Mouse (Mus musculus) intestine, embryonic 16.5 days (tissue): Measurements from ENCODE around the gene Vmn2r80. TPM values are rescaled to one million over a fixed set of nuclear protein-coding genes. Genes with fewer than 3 reads are reported as not detected.

Source experiments
- ATAC-seq: fragments of 200-750 bp; cut with Nextera tagmentation; 2 replicates; pipeline ENCODE4 v1.8.0; 2017; ENCODE audit warnings: moderate TSS enrichment, moderate library complexity
- H3K27ac ChIP-seq: fragments of 300-500 bp; sonication (generic); 2 replicates; pipeline ENCODE4 v1.5.1; 2014; ENCODE audit warnings: mild to moderate bottlenecking, low read length
- H3K27me3 ChIP-seq: fragments of 300-500 bp; sonication (generic); replicated peaks from 2 replicates; pipeline ENCODE4 v1.6.1; 2014; ENCODE audit warnings: low read length, control low read depth, mixed read lengths; ENCODE audit not compliant: control insufficient read depth, insufficient read depth
- H3K36me3 ChIP-seq: fragments of 300-500 bp; sonication (generic); 2 replicates; pipeline ENCODE4 v1.6.1; 2014; ENCODE audit warnings: low read length, control low read depth; ENCODE audit not compliant: control insufficient read depth, insufficient read depth
- H3K4me1 ChIP-seq: fragments of 300-500 bp; sonication (generic); 2 replicates; pipeline ENCODE4 v1.6.1; 2014; ENCODE audit warnings: low read length, control low read depth, mixed read lengths; ENCODE audit not compliant: control insufficient read depth, insufficient read depth
- H3K4me2 ChIP-seq: fragments of 300-500 bp; sonication (generic); 2 replicates; pipeline ENCODE4 v1.6.1; 2014; ENCODE audit warnings: low read depth, low read length, control low read depth
- H3K4me3 ChIP-seq: fragments of 300-500 bp; sonication (generic); 2 replicates; pipeline ENCODE4 v1.5.1; 2014; ENCODE audit warnings: mild to moderate bottlenecking, low read length
- H3K9ac ChIP-seq: fragments of 300-500 bp; sonication (generic); 2 replicates; pipeline ENCODE4 v1.6.1; 2014; ENCODE audit warnings: low read depth, low read length
- H3K9me3 ChIP-seq: fragments of 300-500 bp; sonication (generic); 2 replicates; pipeline ENCODE4 v1.6.1; 2016; ENCODE audit warnings: low read length, control low read depth; ENCODE audit not compliant: control insufficient read depth
- WGBS: fragments of 180-500 bp; shearing (Covaris S2); extraction: QIAGEN DNeasy Blood & Tissue Kit; methylation state at CpG from one replicate; pipeline ENCODE4 v1.1.7; 2014; 5-methylcytosine and 5-hydroxymethylcytosine counted together
- polyA plus RNA-seq: library from polyadenylated mRNA; unstranded; fragments of >200 nt; fragmentation: Nextera tagmentation; extraction: Ambion mirVana; gene quantifications from 2 replicates; pipeline ENCODE4 v1.2.1, GENCODE M21; 2015

Vmn2r80 gene
- polyA plus RNA-seq, 1 experiment from 2014 or later = not detected

DNA sequence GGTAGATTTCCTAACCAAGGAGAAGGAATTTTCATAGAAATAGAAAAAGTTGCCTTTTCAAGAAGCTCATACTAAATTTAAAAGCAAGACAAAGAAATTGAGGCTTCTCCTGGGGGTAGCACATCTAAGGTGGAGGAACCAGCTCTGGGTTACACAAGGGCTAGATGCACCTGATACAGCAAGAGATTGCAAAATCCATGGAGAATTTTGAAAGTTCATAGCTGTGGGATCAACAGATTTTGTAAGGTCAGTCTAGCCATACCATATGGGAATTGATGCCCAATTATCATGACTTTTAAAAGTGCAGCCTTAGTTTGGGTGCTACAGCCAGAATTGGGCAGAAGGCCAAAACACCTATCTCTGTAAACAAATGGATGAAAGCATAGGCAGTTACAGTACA lies 71.9 kb downstream of the Vmn2r80 start:
- H3K27ac ChIP-seq = no peak overlapping the region
- H3K36me3 ChIP-seq = no peaks in the 10 kb centered on the region
- no peak overlapping the region for H3K4me2 ChIP-seq
- no peak overlapping the region for H3K9ac ChIP-seq
- H3K4me3 ChIP-seq = no peak overlapping the region
- no peak for ATAC-seq
- H3K4me1 ChIP-seq = no peaks in the 10 kb centered on the region
- H3K9me3 ChIP-seq = no peaks in the 10 kb centered on the region
- no peaks in the 10 kb centered on the region for H3K27me3 ChIP-seq

DNA sequence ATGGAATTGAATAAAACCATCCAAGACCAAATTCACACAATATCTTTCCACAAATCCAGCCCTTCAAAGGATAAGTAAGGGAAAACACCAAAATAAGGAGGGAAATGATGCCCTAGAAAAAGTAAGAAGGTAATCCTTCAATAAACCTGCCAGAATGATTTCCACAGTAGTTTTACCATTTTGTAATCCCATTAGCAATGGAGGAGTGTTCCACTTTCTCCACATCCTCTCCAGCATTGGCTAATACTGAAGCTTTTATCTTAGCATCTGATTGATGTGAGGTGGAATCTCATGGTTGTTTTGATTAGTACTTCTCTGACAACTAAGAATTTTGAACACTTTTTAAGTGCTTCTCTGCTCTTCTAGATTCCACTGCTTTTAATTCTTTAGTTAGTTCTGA lies 73.0 kb downstream of the Vmn2r80 start:
- no peak overlapping the region for H3K4me3 ChIP-seq
- no peak overlapping the region for H3K4me2 ChIP-seq
- no peak overlapping the region for H3K9ac ChIP-seq
- no peak for ATAC-seq
- H3K27me3 ChIP-seq = no peaks in the 10 kb centered on the region
- H3K27ac ChIP-seq = no peak overlapping the region
- no peaks in the 10 kb centered on the region for H3K36me3 ChIP-seq
- H3K9me3 ChIP-seq = no peaks in the 10 kb centered on the region
- no peaks in the 10 kb centered on the region for H3K4me1 ChIP-seq

DNA sequence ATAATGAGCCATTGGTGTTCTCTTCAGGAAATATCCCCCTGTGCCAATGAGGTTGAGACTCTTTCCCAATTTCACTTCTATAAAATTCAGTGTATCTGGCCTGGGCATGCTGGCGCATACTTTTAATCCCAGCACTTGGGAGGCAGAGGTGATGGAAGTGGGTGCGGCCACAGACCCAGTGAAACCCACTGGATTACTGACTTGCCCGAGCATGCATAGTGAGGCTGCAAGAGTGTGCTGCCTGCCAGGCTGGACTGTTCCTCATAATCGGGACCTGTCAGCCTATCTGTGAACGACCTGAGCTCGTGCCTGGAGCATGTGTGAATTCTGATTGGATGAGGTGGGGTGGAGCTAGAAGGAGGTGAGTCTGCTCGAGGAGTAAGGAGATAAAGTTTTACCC lies 73.6 kb downstream of the Vmn2r80 start:
- H3K27me3 ChIP-seq = no peaks in the 10 kb centered on the region
- ATAC-seq = no peak
- H3K9ac ChIP-seq = no peak overlapping the region
- 76% methylated on average over 7 of the region's 7 CpGs for WGBS
- no peaks in the 10 kb centered on the region for H3K9me3 ChIP-seq
- H3K27ac ChIP-seq = no peak overlapping the region
- H3K4me1 ChIP-seq = no peaks in the 10 kb centered on the region
- H3K4me3 ChIP-seq = no peak overlapping the region
- H3K36me3 ChIP-seq = no peaks in the 10 kb centered on the region
- H3K4me2 ChIP-seq = no peak overlapping the region

Other genes starting within 250 kb of the Vmn2r80 start
- not detected in 2 replicates for gene Olfr1354, start 235.6 kb upstream of the Vmn2r80 start, polyA plus RNA-seq
- not detected in 2 replicates for gene Olfr8, start 198.1 kb upstream of the Vmn2r80 start, polyA plus RNA-seq
- not detected in 2 replicates for gene Olfr1353, start 185.5 kb upstream of the Vmn2r80 start, polyA plus RNA-seq
- not detected in 2 replicates for gene Olfr1352, start 167.7 kb upstream of the Vmn2r80 start, polyA plus RNA-seq
- not detected in 2 replicates for gene Olfr1351, start 136.3 kb upstream of the Vmn2r80 start, polyA plus RNA-seq
- gene Olfr57, start 120.0 kb upstream of the Vmn2r80 start, polyA plus RNA-seq = not detected in 2 replicates
- gene 2610008E11Rik, start 51.2 kb upstream of the Vmn2r80 start, polyA plus RNA-seq = 14.9 and 16.5 TPM in 2 replicates
- not detected in 2 replicates for gene Vmn2r81, start 98.9 kb downstream of the Vmn2r80 start, polyA plus RNA-seq
- not detected in 2 replicates for gene Vmn2r82, start 207.8 kb downstream of the Vmn2r80 start, polyA plus RNA-seq